Mouse (Mus musculus): Measurements from ENCODE around the gene Efhc1. TPM values are rescaled to one million over a fixed set of nuclear protein-coding genes. Genes with fewer than 3 reads are reported as not detected.

The Efhc1 gene
- polyA plus RNA-seq, 1 experiment = 2.7 TPM

DNA sequence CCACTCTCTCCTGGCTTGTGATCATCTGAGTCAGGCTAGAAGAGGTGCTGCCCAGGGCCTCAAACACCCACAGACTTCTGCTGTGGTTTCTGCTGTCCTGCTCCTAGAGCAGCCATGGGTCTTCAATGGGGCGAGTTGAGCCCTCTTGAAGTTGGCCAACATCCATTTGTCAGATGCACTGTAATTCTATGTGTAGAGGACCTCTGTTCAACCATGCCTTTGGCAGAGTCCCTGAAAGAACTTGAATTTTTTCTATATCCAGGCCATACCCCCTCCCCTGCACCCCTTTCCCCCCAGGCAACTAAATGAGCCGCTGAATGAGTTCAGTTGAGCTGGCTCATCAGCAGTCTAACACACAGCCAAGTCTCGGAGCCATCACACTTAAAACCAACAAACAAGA, 88.1 kb downstream of the Efhc1 start:
- DNase-seq (ENCODE audit: low read depth) = peak; percentile 12
- TF ChIP-seq CTCF (IDR thresholded peaks at IDR 0.05; ENCODE audit: borderline replicate concordance, extremely low read depth, insufficient read depth, insufficient read length) = no peak
- no peak for TF ChIP-seq POLR2A (IDR thresholded peaks at IDR 0.05; ENCODE audit: borderline replicate concordance, extremely low read depth, insufficient read depth, insufficient read length, poor library complexity, severe bottlenecking)

DNA sequence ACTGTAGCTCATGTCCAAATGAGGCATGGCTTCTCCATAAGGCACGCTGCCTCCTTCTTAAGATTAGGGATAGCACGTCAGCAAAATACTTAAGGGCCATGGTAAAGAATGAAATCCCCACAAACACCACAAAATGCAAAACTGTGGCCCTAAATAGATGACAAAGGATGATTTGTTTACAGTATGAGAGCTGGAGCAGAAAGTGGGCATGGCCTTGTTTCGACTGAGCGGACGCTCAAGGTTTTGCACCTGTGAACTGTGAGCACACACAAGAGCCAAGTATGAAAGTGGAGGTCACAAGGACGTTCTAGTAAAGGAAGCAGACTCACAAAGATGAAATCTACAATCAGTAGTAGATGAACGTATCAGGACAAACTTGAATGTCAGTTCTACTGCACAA, 88.7 kb downstream of the Efhc1 start:
- TF ChIP-seq POLR2A (IDR thresholded peaks at IDR 0.05; ENCODE audit: borderline replicate concordance, extremely low read depth, insufficient read depth, insufficient read length, poor library complexity, severe bottlenecking) (no peak), CTCF (IDR thresholded peaks at IDR 0.05; ENCODE audit: borderline replicate concordance, extremely low read depth, insufficient read depth, insufficient read length) (no peak)

More for the DNA sequence above, 88.7 kb downstream of the Efhc1 start:
- DNase-seq (ENCODE audit: low read depth) = no peak

Other genes starting within 250 kb of the Efhc1 start
- gene Il17a, start 220.7 kb upstream of the Efhc1 start, polyA plus RNA-seq (2012; rRNA removed) = not detected in 2 replicates
- 0.31 and 0.35 TPM in 2 replicates for gene Il17f, start 161.0 kb upstream of the Efhc1 start, polyA plus RNA-seq (2012; rRNA removed)
- 29.0 and 31.6 TPM in 2 replicates for gene Mcm3, start 131.3 kb upstream of the Efhc1 start, polyA plus RNA-seq (2012; rRNA removed)
- 22.8 and 30.7 TPM in 2 replicates for gene Paqr8, start 61.0 kb upstream of the Efhc1 start, polyA plus RNA-seq (2012; rRNA removed)
- gene Tram2, start 127.6 kb downstream of the Efhc1 start, polyA plus RNA-seq (2012; rRNA removed) = 4.3 and 5.2 TPM in 2 replicates

Data from brain, embryonic 14.5 days (tissue).